Mouse (Mus musculus) C2C12 (cell line): ENCODE data around the gene Copg2.

ENCODE experiments used
- CEBPB ChIP-seq: IDR thresholded peaks from one replicate; pipeline ENCODE4 v1.6.1; 2011; ENCODE audit warnings: low read depth, mild to moderate bottlenecking, control low read depth, moderate library complexity
- CTCF ChIP-seq: IDR thresholded peaks from one replicate; pipeline ENCODE4 v1.5.1; 2011; ENCODE audit not compliant: control insufficient read depth, insufficient read depth, insufficient read length
- FOSL1 ChIP-seq: IDR thresholded peaks from one replicate; pipeline ENCODE4 v1.8.0; 2011; ENCODE audit warnings: mild to moderate bottlenecking, low read length; ENCODE audit not compliant: poor library complexity, insufficient read depth, severe bottlenecking
- MAX ChIP-seq: IDR thresholded peaks from one replicate; pipeline ENCODE4 v1.6.1; 2011; ENCODE audit warnings: mild to moderate bottlenecking, control low read depth
- MYOD1 ChIP-seq: IDR thresholded peaks from one replicate; pipeline ENCODE4 v1.6.1; 2011; ENCODE audit warnings: low read depth; ENCODE audit not compliant: control insufficient read depth, insufficient read length
- MYOG ChIP-seq: IDR thresholded peaks from one replicate; pipeline ENCODE4 v1.6.1; 2011; ENCODE audit not compliant: control insufficient read depth, insufficient read length; ENCODE audit errors: extremely low read depth
- USF1 ChIP-seq: IDR thresholded peaks from one replicate; pipeline ENCODE4 v1.6.1; 2011; ENCODE audit warnings: low read depth, mild to moderate bottlenecking, control low read depth, moderate library complexity

GRCm38 (mm10) chr6:30939264-30939663, 42.7 kb upstream of the Copg2 start:
- TF ChIP-seq FOSL1 = no peak
- TF ChIP-seq MYOG = no peak
- TF ChIP-seq USF1 = no peak
- no peak for TF ChIP-seq CTCF
- TF ChIP-seq MAX = no peak
- no peak for TF ChIP-seq MYOD1
- no peak for TF ChIP-seq CEBPB
